10 mouse cellular contexts compared by ENCODE assay signal in the genomic region with DNA sequence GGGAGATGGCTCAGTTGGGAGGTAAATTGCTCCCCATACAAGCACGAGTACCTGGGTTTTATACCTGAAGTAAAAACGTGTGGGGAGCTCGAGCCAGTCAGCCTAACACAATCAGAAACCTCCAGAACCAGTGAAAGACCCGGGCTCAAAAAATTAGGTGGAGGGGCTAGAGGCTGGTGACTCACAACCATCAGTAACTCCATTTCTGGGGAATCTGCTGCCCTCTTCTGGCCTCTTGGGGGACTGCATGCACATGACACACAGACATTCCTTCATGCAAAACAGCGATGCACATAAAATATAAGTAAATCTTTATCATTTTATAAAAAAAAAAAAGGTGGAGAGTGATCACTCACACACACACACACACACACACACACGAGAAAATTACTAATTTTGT. TPM values are rescaled to one million over a fixed set of nuclear protein-coding genes. Genes with fewer than 3 reads are reported as not detected.
DNase-seq lines count a peak whose midpoint lies in the region; ATAC-seq and TF ChIP-seq lines count a peak whose summit lies in the region.
"Had no signal": no experiment of that assay in that cellular context is flagged by ENCODE, and none has a peak within 500 bp of the region (broad histone marks: within the 10 kb centered on the region; RNA-seq: fewer than 3 reads in every experiment).

No protein-coding gene starts in this region.

- H3K27me3 ChIP-seq in hindbrain, embryonic 11.5 days (ENCODE audit: control insufficient read depth, insufficient read depth, low read length), result no peaks in the 10 kb centered on the region
- no peaks in the 10 kb centered on the region for H3K27me3 ChIP-seq in hindbrain, embryonic 13.5 days
- H3K27me3 ChIP-seq in thymus, adult 2 months (ENCODE audit: control insufficient read depth, insufficient read depth, low read length), result no peaks in the 10 kb centered on the region
- H3K27me3 ChIP-seq: embryonic facial prominence, embryonic 15.5 days; neural tube, embryonic 12.5 days had no signal

- no peaks in the 10 kb centered on the region for H3K9me3 ChIP-seq in hindbrain, embryonic 11.5 days (ENCODE audit: control insufficient read depth, low read length)
- no peaks in the 10 kb centered on the region for H3K9me3 ChIP-seq in hindbrain, embryonic 13.5 days
- H3K9me3 ChIP-seq: embryonic facial prominence, embryonic 15.5 days; neural tube, embryonic 12.5 days had no signal

- TF ChIP-seq POLR2A in thymus, adult 2 months (IDR thresholded peaks at IDR 0.05; ENCODE audit: control insufficient read depth, extremely low read depth, insufficient read depth, low read length, poor library complexity), result no peak

- no peak overlapping the region for H3K27ac ChIP-seq in hindbrain, embryonic 11.5 days (ENCODE audit: low read depth, low read length)
- no peak overlapping the region for H3K27ac ChIP-seq in hindbrain, embryonic 13.5 days
- H3K27ac ChIP-seq in thymus, adult 2 months (ENCODE audit: control insufficient read depth, insufficient read depth, low read length), result no peak overlapping the region
- H3K27ac ChIP-seq: embryonic facial prominence, embryonic 15.5 days; neural tube, embryonic 12.5 days had no signal

- peaks cover 7% of the 10 kb centered on the region; the same call in 1 of the 2 replicates for H3K4me1 ChIP-seq in hindbrain, embryonic 11.5 days (replicated peaks; ENCODE audit: control insufficient read depth, insufficient read depth, low read length)
- peaks cover 16% of the 10 kb centered on the region for H3K4me1 ChIP-seq in hindbrain, embryonic 13.5 days (replicated peaks)
- peaks cover 10% of the 10 kb centered on the region; the same call in 1 of the 2 replicates for H3K4me1 ChIP-seq in thymus, adult 2 months (replicated peaks; ENCODE audit: control insufficient read depth, insufficient read depth, low read length)

- DNase-seq in hindbrain, embryonic 11.5 days (ENCODE audit: low spot score), result peak; percentile 72
- DNase-seq in thymus, adult 2 months, result peak; percentile 56
- no peak for DNase-seq in thymus, adult 18-20 months
- peak; percentile 21 for DNase-seq in c-Kit-negative CD71-positive TER-119-positive erythroid progenitor cells, embryonic 14.5 days (ENCODE audit: low read depth, low spot score)
- peak; percentile 50 for DNase-seq in left cerebral cortex, postnatal 4 days
- peak; percentile 76 for DNase-seq in testis, postnatal 10 days (ENCODE audit: low spot score)

- TF ChIP-seq CTCF in thymus, adult 2 months (IDR thresholded peaks at IDR 0.05; ENCODE audit: borderline replicate concordance, control insufficient read depth, extremely low read depth, insufficient read depth, low read length, poor library complexity), result no peak; the same call in 1 of the 2 replicates

- ATAC-seq in hindbrain, embryonic 11.5 days (ENCODE audit: low FRiP score), result no peak
- no peak for ATAC-seq in hindbrain, embryonic 13.5 days (ENCODE audit: low FRiP score)
- ATAC-seq in activated CD4-positive, CD25-positive, alpha-beta regulatory T cell, adult 4 months, result no peak

- H3K4me2 ChIP-seq in hindbrain, embryonic 11.5 days (replicated peaks; ENCODE audit: low read depth, low read length), result no peak overlapping the region
- no peak overlapping the region for H3K4me2 ChIP-seq in hindbrain, embryonic 13.5 days
- H3K4me2 ChIP-seq: embryonic facial prominence, embryonic 15.5 days; neural tube, embryonic 12.5 days had no signal

- H3K4me3 ChIP-seq in hindbrain, embryonic 11.5 days (ENCODE audit: low read depth, low read length), result no peak overlapping the region
- H3K4me3 ChIP-seq in hindbrain, embryonic 13.5 days, result no peak overlapping the region
- no peak overlapping the region for H3K4me3 ChIP-seq in thymus, adult 2 months (ENCODE audit: control insufficient read depth, insufficient read depth, low read length)
- H3K4me3 ChIP-seq: embryonic facial prominence, embryonic 15.5 days; neural tube, embryonic 12.5 days had no signal

- intact Hi-C loops in left cerebral cortex, postnatal 4 days (cut with DNase I), result no loop called here

- H3K9ac ChIP-seq in hindbrain, embryonic 11.5 days (ENCODE audit: low read depth, low read length), result no peak overlapping the region
- H3K9ac ChIP-seq in hindbrain, embryonic 13.5 days, result no peak overlapping the region
- H3K9ac ChIP-seq: embryonic facial prominence, embryonic 15.5 days; neural tube, embryonic 12.5 days had no signal

- no peaks in the 10 kb centered on the region for H3K36me3 ChIP-seq in hindbrain, embryonic 11.5 days (ENCODE audit: control insufficient read depth, insufficient read depth, low read length)
- peaks cover 26% of the 10 kb centered on the region for H3K36me3 ChIP-seq in hindbrain, embryonic 13.5 days
- no peaks in the 10 kb centered on the region for H3K36me3 ChIP-seq in thymus, adult 2 months (ENCODE audit: control insufficient read depth, insufficient read depth, low read length)
- H3K36me3 ChIP-seq: embryonic facial prominence, embryonic 15.5 days had no signal

- WGBS in hindbrain, embryonic 11.5 days, result 61% methylated on average over 6 of the region's 6 CpGs
- WGBS in hindbrain, embryonic 13.5 days, result 67% methylated on average over 6 of the region's 6 CpGs
- 83% methylated on average over 6 of the region's 6 CpGs for WGBS in thymus, adult 2 months

RNA-seq across cellular contexts. Expression of a gene that starts 4.2 kb away (rescaled TPM):
- 5.8 and 6.4 TPM in 2 replicates for polyA plus RNA-seq in hindbrain, embryonic 11.5 days (2014; fragmentation: Nextera tagmentation; extraction: Ambion mirVana)
- 7.2 and 8.6 TPM in 2 replicates for polyA plus RNA-seq in hindbrain, embryonic 13.5 days (2015; fragmentation: Nextera tagmentation; extraction: Ambion mirVana)
- 1.8 and 2.4 TPM in 2 replicates for polyA plus RNA-seq in thymus, adult 2 months (2012; rRNA removed)
- total RNA-seq in left cerebral cortex, postnatal 4 days (2021), result 10 to 100 TPM; 16.4 to 18.6 TPM
- 1 to 10 TPM; 6.7 to 8.2 TPM for polyA plus RNA-seq in activated CD4-positive, CD25-positive, alpha-beta regulatory T cell, adult 4 months (2017; shearing (Covaris generic))

RNA-seq across cellular contexts. Expression of a gene that starts 32.4 kb away (rescaled TPM):
- polyA plus RNA-seq in hindbrain, embryonic 11.5 days (2014; fragmentation: Nextera tagmentation; extraction: Ambion mirVana), result 0.08 TPM in 1 of 2 replicates, not detected in the other
- polyA plus RNA-seq in hindbrain, embryonic 13.5 days (2015; fragmentation: Nextera tagmentation; extraction: Ambion mirVana), result not detected in 2 replicates
- polyA plus RNA-seq in thymus, adult 2 months (2012; rRNA removed), result 0.34 and 0.73 TPM in 2 replicates
- under 1 TPM; 0.38 to 0.54 TPM for total RNA-seq in left cerebral cortex, postnatal 4 days (2021)
- polyA plus RNA-seq in activated CD4-positive, CD25-positive, alpha-beta regulatory T cell, adult 4 months (2017; shearing (Covaris generic)), result not detected
- polyA plus RNA-seq: neural tube, embryonic 12.5 days had no signal

RNA-seq across cellular contexts. Expression of a gene that starts 46.9 kb away (rescaled TPM):
- polyA plus RNA-seq in hindbrain, embryonic 11.5 days (2014; fragmentation: Nextera tagmentation; extraction: Ambion mirVana), result 1,153 and 1,300 TPM in 2 replicates
- 270 and 302 TPM in 2 replicates for polyA plus RNA-seq in hindbrain, embryonic 13.5 days (2015; fragmentation: Nextera tagmentation; extraction: Ambion mirVana)
- 73.0 and 74.1 TPM in 2 replicates for polyA plus RNA-seq in thymus, adult 2 months (2012; rRNA removed)
- 100 to 1,000 TPM; 139 to 147 TPM for total RNA-seq in left cerebral cortex, postnatal 4 days (2021)
- 100 to 1,000 TPM; 863 to 906 TPM for polyA plus RNA-seq in activated CD4-positive, CD25-positive, alpha-beta regulatory T cell, adult 4 months (2017; shearing (Covaris generic))

Comparison
In these comparisons a context has a peak if more than half of its experiments do, and no peak if none do; other contexts are left out.
1. DNase-seq: peak in hindbrain, embryonic 11.5 days (single experiment), thymus, adult 2 months (single experiment), c-Kit-negative CD71-positive TER-119-positive erythroid progenitor cells, embryonic 14.5 days (single experiment), left cerebral cortex, postnatal 4 days (single experiment) and testis, postnatal 10 days (single experiment); none in thymus, adult 18-20 months (0 of 2).